Mouse (Mus musculus): Measurements from ENCODE around the gene Zfp973. TPM values are rescaled to one million over a fixed set of nuclear protein-coding genes. Genes with fewer than 3 reads are reported as not detected.

Zfp973 gene
- polyA plus RNA-seq (2017; shearing (Covaris generic)): 10 to 100 TPM in 1 of 2 experiments, 1 to 10 TPM in 1; 5.1 to 11.2 TPM

DNA sequence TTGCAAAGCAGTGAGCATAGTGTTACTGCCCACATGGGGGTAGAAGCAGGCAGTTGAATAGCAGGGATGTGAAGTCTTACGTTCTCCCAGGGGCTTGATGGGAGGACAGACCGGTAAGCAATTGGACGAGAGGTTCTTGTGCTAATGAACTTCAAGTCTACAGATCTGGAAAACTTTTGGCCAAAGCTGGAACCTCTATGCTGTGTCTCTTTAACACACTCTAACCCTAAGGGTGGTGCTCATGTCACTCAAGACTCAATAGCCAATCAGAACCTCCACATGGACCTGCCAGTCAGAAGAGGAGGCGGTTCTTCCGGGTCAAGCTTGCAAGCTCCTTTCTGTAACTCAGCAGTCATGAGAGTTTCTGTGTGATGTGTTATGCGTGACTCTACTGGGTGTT lies at the start of gene Zfp973:
TSS of gene Zfp973 (plus strand) at position 301 of the 400 bp plus-strand sequence.

DNA sequence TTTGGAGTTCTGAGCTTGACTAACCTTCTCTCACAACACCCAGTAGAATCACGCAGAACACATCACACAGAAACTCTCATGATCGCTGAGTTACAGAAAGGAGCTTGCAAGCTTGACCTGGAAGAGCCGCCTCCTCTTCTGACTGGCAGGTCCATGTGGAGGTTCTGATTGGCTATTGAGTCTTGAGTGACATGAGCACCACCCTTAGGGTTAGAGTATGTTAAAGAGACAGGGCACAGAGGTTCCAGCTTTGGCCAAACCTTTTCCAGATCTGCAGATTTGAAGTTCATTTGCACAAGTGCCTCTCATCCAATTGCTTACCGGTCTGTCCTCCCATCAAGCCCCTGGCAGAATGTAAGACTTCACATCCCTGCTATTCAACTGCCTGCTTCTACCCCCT lies 34.1 kb upstream of the Zfp973 start, which contains the start of gene Gm14308:
TSS of gene Gm14308 (minus strand) at position 101 of the 400 bp plus-strand sequence.

DNA sequence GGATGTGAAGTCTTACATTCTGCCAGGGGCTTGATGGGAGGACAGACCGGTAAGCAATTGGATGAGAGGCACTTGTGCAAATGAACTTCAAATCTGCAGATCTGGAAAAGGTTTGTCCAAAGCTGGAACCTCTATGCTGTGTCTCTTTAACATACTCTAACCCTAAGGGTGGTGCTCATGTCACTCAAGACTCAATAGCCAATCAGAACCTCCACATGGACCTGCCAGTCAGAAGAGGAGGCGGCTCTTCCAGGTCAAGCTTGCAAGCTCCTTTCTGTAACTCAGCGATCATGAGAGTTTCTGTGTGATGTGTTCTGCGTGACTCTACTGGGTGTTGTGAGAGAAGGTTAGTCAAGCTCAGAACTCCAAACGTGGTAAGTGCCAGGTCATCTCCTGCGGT lies 37.7 kb downstream of the Zfp973 start, which contains the start of gene Gm14305:
TSS of gene Gm14305 (plus strand) at position 278 of the 400 bp plus-strand sequence.

Other genes with a start within 250 kb of the Zfp973 start
- 1 to 10 TPM; 6.2 to 8.3 TPM for gene Gm14435, start 246.9 kb upstream of the Zfp973 start, polyA plus RNA-seq (2017; shearing (Covaris generic))
- gene Gm14434, start 183.7 kb upstream of the Zfp973 start, polyA plus RNA-seq (2017; shearing (Covaris generic)): 1 to 10 TPM in 1 of 2 experiments, not detected in 1; 2.6 TPM
- gene Zfp967, start 149.5 kb upstream of the Zfp973 start, polyA plus RNA-seq (2017; shearing (Covaris generic)): not detected
- gene Gm14308, start 34.2 kb upstream of the Zfp973 start, polyA plus RNA-seq (2017; shearing (Covaris generic)): 1 to 10 TPM; 4.1 to 7.8 TPM
- gene Gm14305, start 37.8 kb downstream of the Zfp973 start, polyA plus RNA-seq (2017; shearing (Covaris generic)): 10 to 100 TPM; 10.1 to 18.5 TPM
- gene Gm14295, start 128.1 kb downstream of the Zfp973 start, polyA plus RNA-seq (2017; shearing (Covaris generic)): 1 to 10 TPM; 7.5 to 8.1 TPM
- gene Gm14408, start 160.6 kb downstream of the Zfp973 start, polyA plus RNA-seq (2017; shearing (Covaris generic)): not detected

Measured in inflammation-experienced regulatory T-cells (primary cell).